Mouse (Mus musculus) neural tube, embryonic 14.5 days (tissue): Measurements from ENCODE around the gene Nedd1. TPM values are rescaled to one million over a fixed set of nuclear protein-coding genes. Genes with fewer than 3 reads are reported as not detected.

Experiments
- ATAC-seq: fragments of 200-750 bp; cut with Nextera tagmentation; 2 replicates; pipeline ENCODE4 v1.8.0; 2017; ENCODE audit warnings: low read depth, mild to moderate bottlenecking, moderate TSS enrichment, moderate library complexity
- H3K27ac ChIP-seq: fragments of 300-500 bp; sonication (generic); 2 replicates; pipeline ENCODE4 v1.5.1; 2014; ENCODE audit warnings: low read depth, mild to moderate bottlenecking, control low read depth, low read length, moderate library complexity, mixed read lengths
- H3K27me3 ChIP-seq: fragments of 300-500 bp; sonication (generic); 2 replicates; pipeline ENCODE4 v1.6.1; 2014; ENCODE audit warnings: low read length; ENCODE audit not compliant: control insufficient read depth, insufficient read depth
- H3K36me3 ChIP-seq: fragments of 300-500 bp; sonication (generic); 2 replicates; pipeline ENCODE4 v1.6.1; 2014; ENCODE audit warnings: low read length, mixed read lengths; ENCODE audit not compliant: control insufficient read depth, insufficient read depth
- H3K4me1 ChIP-seq: fragments of 300-500 bp; sonication (generic); 2 replicates; pipeline ENCODE4 v1.6.1; 2014; ENCODE audit warnings: low read length; ENCODE audit not compliant: control insufficient read depth, insufficient read depth
- H3K4me2 ChIP-seq: fragments of 300-500 bp; sonication (generic); 2 replicates; pipeline ENCODE4 v1.6.1; 2014; ENCODE audit warnings: mild to moderate bottlenecking, low read depth, low read length, control low read depth
- H3K4me3 ChIP-seq: fragments of 300-500 bp; sonication (generic); 2 replicates; pipeline ENCODE4 v1.5.1; 2014; ENCODE audit warnings: low read depth, low read length, control low read depth, mixed read lengths
- H3K9ac ChIP-seq: fragments of 300-500 bp; sonication (generic); replicated peaks from 2 replicates; pipeline ENCODE4 v1.6.1; 2014; ENCODE audit warnings: low read depth, mild to moderate bottlenecking, control low read depth, low read length, mixed read lengths
- H3K9me3 ChIP-seq: fragments of 300-500 bp; sonication (generic); 2 replicates; pipeline ENCODE4 v1.6.1; 2016; ENCODE audit warnings: low read length; ENCODE audit not compliant: control insufficient read depth
- WGBS: fragments of 180-500 bp; shearing (Covaris S2); extraction: QIAGEN DNeasy Blood & Tissue Kit; methylation state at CpG from one replicate; pipeline ENCODE4 v1.1.7; 2014; 5-methylcytosine and 5-hydroxymethylcytosine counted together
- polyA plus RNA-seq: library from polyadenylated mRNA; unstranded; fragments of >200 nt; fragmentation: Nextera tagmentation; extraction: Ambion mirVana; gene quantifications from 2 replicates; pipeline ENCODE4 v1.2.1, GENCODE M21; 2014

Gene Nedd1
- polyA plus RNA-seq, 1 experiment from 2014 or later: 14.6 TPM

- 48% methylated on average over 4 of the region's 4 CpGs for WGBS
- Histone ChIP-seq H3K4me3 (no peak overlapping the region), H3K9me3 (no peaks in the 10 kb centered on the region), H3K9ac (no peak overlapping the region), H3K27me3 (no peaks in the 10 kb centered on the region), H3K4me1 (peaks cover 4% of the 10 kb centered on the region; the same call in 1 of the 2 replicates), H3K4me2 (no peak overlapping the region), H3K36me3 (no peaks in the 10 kb centered on the region), H3K27ac (no peak overlapping the region)
- ATAC-seq: no peak
Measured at GRCm38 (mm10) chr10:92653266-92653665, 69.0 kb downstream of the Nedd1 start.

- H3K36me3 ChIP-seq: no peaks in the 10 kb centered on the region
- H3K9me3 ChIP-seq: no peaks in the 10 kb centered on the region
- ATAC-seq: no peak
- H3K4me1 ChIP-seq: peaks cover 4% of the 10 kb centered on the region; the same call in 1 of the 2 replicates
- no peak overlapping the region for H3K27ac ChIP-seq
- no peak overlapping the region for H3K4me2 ChIP-seq
- H3K9ac ChIP-seq: no peak overlapping the region
- no peaks in the 10 kb centered on the region for H3K27me3 ChIP-seq
- WGBS: 24% methylated on average over 3 of the region's 3 CpGs
- H3K4me3 ChIP-seq: no peak overlapping the region
Measured at GRCm38 (mm10) chr10:92652399-92652920, 69.8 kb downstream of the Nedd1 start.

GRCm38 (mm10) chr10:92651266-92651665, 71.0 kb downstream of the Nedd1 start:
- 90% methylated on average over 3 of the region's 3 CpGs for WGBS

GRCm38 (mm10) chr10:92649096-92649495, 73.1 kb downstream of the Nedd1 start:
- WGBS: 60% methylated on average over 8 of the region's 8 CpGs
- no peaks in the 10 kb centered on the region for H3K27me3 ChIP-seq
- H3K27ac ChIP-seq: no peak overlapping the region
- peaks cover 4% of the 10 kb centered on the region; the same call in 1 of the 2 replicates for H3K4me1 ChIP-seq
- no peak overlapping the region for H3K4me3 ChIP-seq
- H3K4me2 ChIP-seq: no peak overlapping the region
- no peak overlapping the region for H3K9ac ChIP-seq
- ATAC-seq: no peak
- H3K9me3 ChIP-seq: no peaks in the 10 kb centered on the region
- no peaks in the 10 kb centered on the region for H3K36me3 ChIP-seq

More at GRCm38 (mm10) chr10:92651266-92651665, 71.0 kb downstream of the Nedd1 start:
- Histone ChIP-seq H3K9me3 (no peaks in the 10 kb centered on the region), H3K4me3 (no peak overlapping the region), H3K27ac (no peak overlapping the region), H3K27me3 (no peaks in the 10 kb centered on the region), H3K4me1 (peaks cover 4% of the 10 kb centered on the region; the same call in 1 of the 2 replicates), H3K4me2 (no peak overlapping the region), H3K36me3 (no peaks in the 10 kb centered on the region), H3K9ac (no peak overlapping the region)
- ATAC-seq: no peak

- ATAC-seq: no peak
- H3K27ac ChIP-seq: no peak overlapping the region
- WGBS: 86% methylated on average over 2 of the region's 2 CpGs
- no peak overlapping the region for H3K9ac ChIP-seq
- H3K4me2 ChIP-seq: no peak overlapping the region
- H3K9me3 ChIP-seq: no peaks in the 10 kb centered on the region
- H3K4me3 ChIP-seq: no peak overlapping the region
- peaks cover 4% of the 10 kb centered on the region; the same call in 1 of the 2 replicates for H3K4me1 ChIP-seq
- H3K36me3 ChIP-seq: no peaks in the 10 kb centered on the region
- H3K27me3 ChIP-seq: no peaks in the 10 kb centered on the region
Measured at GRCm38 (mm10) chr10:92647691-92648090, 74.5 kb downstream of the Nedd1 start.

- Histone ChIP-seq H3K27ac (no peak overlapping the region), H3K4me2 (no peak overlapping the region), H3K4me3 (no peak overlapping the region), H3K9ac (no peak overlapping the region), H3K4me1 (no peaks in the 10 kb centered on the region), H3K27me3 (no peaks in the 10 kb centered on the region), H3K9me3 (no peaks in the 10 kb centered on the region), H3K36me3 (no peaks in the 10 kb centered on the region)
- WGBS: 66% methylated on average over 8 of the region's 8 CpGs
- no peak for ATAC-seq
Measured at GRCm38 (mm10) chr10:92643995-92644394, 78.2 kb downstream of the Nedd1 start.

GRCm38 (mm10) chr10:92641032-92641431, 81.2 kb downstream of the Nedd1 start:
- Histone ChIP-seq H3K4me3 (no peak overlapping the region), H3K36me3 (no peaks in the 10 kb centered on the region), H3K9me3 (no peaks in the 10 kb centered on the region; the same call in 1 of the 2 replicates), H3K4me1 (no peaks in the 10 kb centered on the region), H3K27ac (no peak overlapping the region), H3K9ac (no peak overlapping the region), H3K27me3 (no peaks in the 10 kb centered on the region), H3K4me2 (no peak overlapping the region)
- ATAC-seq: 0 out of 2 replicates have a peak, but pooled peaks have one; percentile 21
